Mouse (Mus musculus) MEL (cell line): ENCODE results near the gene Ranbp1. TPM values are rescaled to one million over a fixed set of nuclear protein-coding genes. Genes with fewer than 3 reads are reported as not detected.

ENCODE experiments used
- DNase-seq: peaks from one replicate; pipeline ENCODE4 v3.0.0; 2011; ENCODE audit warnings: low read depth, low spot score
- H3K27ac ChIP-seq: 2 replicates; pipeline ENCODE4 v1.5.1; 2012; ENCODE audit warnings: low read depth, mild to moderate bottlenecking, control low read depth, low read length, moderate library complexity; ENCODE audit not compliant: control insufficient read depth
- H3K27me3 ChIP-seq, 2 experiments: fragments of 150-350 bp in 1 of 2; sonication (generic) in 1 of 2; 2 replicates each; pipeline ENCODE4 v1.6.1; 2012; ENCODE audit warnings: low read length in 2 of 2, mild to moderate bottlenecking in 2 of 2, improper control_type of control experiment in 1 of 2, moderate library complexity in 1 of 2; ENCODE audit not compliant: insufficient read depth in 2 of 2, control insufficient read depth in 1 of 2
- H3K36me3 ChIP-seq, 2 experiments: 2 replicates each; pipeline ENCODE4 v1.6.1; 2012 to 2014; ENCODE audit warnings: low read length in 2 of 2, improper control_type of control experiment in 1 of 2, inconsistent platforms in 1 of 2, mild to moderate bottlenecking in 1 of 2; ENCODE audit not compliant: insufficient read depth in 2 of 2, control insufficient read depth in 1 of 2
- H3K4me1 ChIP-seq, 2 experiments: fragments of 150-350 bp in 1 of 2; sonication (generic) in 1 of 2; 2 replicates each; pipeline ENCODE4 v1.6.1; 2012; ENCODE audit warnings: low read length in 2 of 2, improper control_type of control experiment in 1 of 2, mild to moderate bottlenecking in 1 of 2; ENCODE audit not compliant: insufficient read depth in 2 of 2, control insufficient read depth in 1 of 2
- H3K4me3 ChIP-seq, 2 experiments: fragments of 150-350 bp in 1 of 2; sonication (generic) in 1 of 2; 2 replicates each; pipeline ENCODE4 v1.5.1; 2012; ENCODE audit warnings: low read depth in 2 of 2, low read length in 2 of 2, mild to moderate bottlenecking in 2 of 2, moderate library complexity in 2 of 2, control low read depth in 1 of 2, improper control_type of control experiment in 1 of 2; ENCODE audit not compliant: control insufficient read depth in 1 of 2, insufficient read depth in 1 of 2
- H3K79me2 ChIP-seq: 2 replicates; pipeline ENCODE4 v1.6.1; 2012; ENCODE audit warnings: mild to moderate bottlenecking, low read length, moderate library complexity; ENCODE audit not compliant: control insufficient read depth, poor library complexity, insufficient read depth
- H3K9ac ChIP-seq: 2 replicates; pipeline ENCODE4 v1.6.1; 2012; ENCODE audit warnings: low read depth, mild to moderate bottlenecking, control low read depth, low read length, moderate library complexity; ENCODE audit not compliant: control insufficient read depth, poor library complexity, severe bottlenecking
- H3K9me3 ChIP-seq: fragments of 150-350 bp; sonication (generic); replicated peaks from 2 replicates; pipeline ENCODE4 v1.6.1; 2012; ENCODE audit warnings: mild to moderate bottlenecking, low read length, improper control_type of control experiment, moderate library complexity; ENCODE audit not compliant: insufficient read depth
- CTCF ChIP-seq, 3 experiments: IDR thresholded peaks in 2 of 3; conservative IDR thresholded peaks in 1 of 3; 2 replicates each; pipeline ENCODE4 v1.5.1; 2011 to 2012; ENCODE audit warnings: low read length in 3 of 3, low read depth in 2 of 3, mild to moderate bottlenecking in 2 of 3, improper control_type of control experiment in 1 of 3, inconsistent platforms in 1 of 3, mixed read lengths in 1 of 3, moderate library complexity in 1 of 3; ENCODE audit not compliant: control insufficient read depth in 1 of 3, insufficient read depth in 1 of 3, poor library complexity in 1 of 3, severe bottlenecking in 1 of 3
- E2F4 ChIP-seq: IDR thresholded peaks from 2 replicates; pipeline ENCODE4 v1.6.1; 2011; ENCODE audit warnings: low read depth, low read length, improper control_type of control experiment, borderline replicate concordance
- ELF1 ChIP-seq: IDR thresholded peaks from 2 replicates; pipeline ENCODE4 v1.6.1; 2014; ENCODE audit warnings: low read depth, mild to moderate bottlenecking, inconsistent platforms, low read length, improper control_type of control experiment, moderate library complexity
- EP300 ChIP-seq, 2 experiments: IDR thresholded peaks; 2 replicates each; pipeline ENCODE4 v1.6.1; 2011; ENCODE audit warnings: improper control_type of control experiment in 2 of 2, low read length in 2 of 2, low read depth in 1 of 2, mild to moderate bottlenecking in 1 of 2
- MAX ChIP-seq: IDR thresholded peaks from 2 replicates; pipeline ENCODE4 v1.6.1; 2011; ENCODE audit warnings: low read length, improper control_type of control experiment
- MEF2A ChIP-seq: IDR thresholded peaks from 2 replicates; pipeline ENCODE4 v1.6.1; 2014; ENCODE audit warnings: low read depth, mild to moderate bottlenecking, inconsistent platforms, low read length, improper control_type of control experiment; ENCODE audit not compliant: poor library complexity, insufficient replicate concordance, severe bottlenecking; ENCODE audit errors: extremely low read depth
- MXI1 ChIP-seq: IDR thresholded peaks from 2 replicates; pipeline ENCODE4 v1.6.1; 2011; ENCODE audit warnings: mild to moderate bottlenecking, low read depth, low read length, improper control_type of control experiment
- MYB ChIP-seq: IDR thresholded peaks from 2 replicates; pipeline ENCODE4 v1.6.1; 2011; ENCODE audit warnings: mild to moderate bottlenecking, low read depth, low read length, improper control_type of control experiment
- MYC ChIP-seq: IDR thresholded peaks from 2 replicates; pipeline ENCODE4 v1.6.1; 2011; ENCODE audit warnings: low read depth, mild to moderate bottlenecking, low read length, improper control_type of control experiment, moderate library complexity
- NELFE ChIP-seq: IDR thresholded peaks from 2 replicates; pipeline ENCODE4 v1.6.1; 2011; ENCODE audit warnings: low read depth, low read length, improper control_type of control experiment
- POLR2A ChIP-seq, 2 experiments: IDR thresholded peaks; 2 replicates each; pipeline ENCODE4 v1.6.1; 2011 to 2012; ENCODE audit warnings: low read length in 2 of 2, mild to moderate bottlenecking in 2 of 2, control low read depth in 1 of 2, improper control_type of control experiment in 1 of 2, low read depth in 1 of 2, moderate library complexity in 1 of 2; ENCODE audit not compliant: control insufficient read depth in 1 of 2, insufficient read depth in 1 of 2, poor library complexity in 1 of 2
- SMC3 ChIP-seq: IDR thresholded peaks from 2 replicates; pipeline ENCODE4 v1.6.1; 2011; ENCODE audit warnings: low read depth, low read length, improper control_type of control experiment
- TAL1 ChIP-seq: IDR thresholded peaks from 2 replicates; pipeline ENCODE4 v1.6.1; 2012; ENCODE audit warnings: mild to moderate bottlenecking, inconsistent platforms, low read length, moderate library complexity, mixed read lengths
- UBTF ChIP-seq: IDR thresholded peaks from 2 replicates; pipeline ENCODE4 v1.6.1; 2012; ENCODE audit warnings: low read depth, mild to moderate bottlenecking, inconsistent platforms, low read length, improper control_type of control experiment, moderate library complexity, borderline replicate concordance; ENCODE audit not compliant: insufficient read depth
- USF1 ChIP-seq: IDR thresholded peaks from 2 replicates; pipeline ENCODE4 v1.6.1; 2014; ENCODE audit warnings: low read depth, mild to moderate bottlenecking, inconsistent platforms, low read length, improper control_type of control experiment, moderate library complexity
- ZC3H11A ChIP-seq: IDR thresholded peaks from 2 replicates; pipeline ENCODE4 v1.6.1; 2012; ENCODE audit warnings: low read depth, mild to moderate bottlenecking, inconsistent platforms, low read length, improper control_type of control experiment
- ZKSCAN1 ChIP-seq: IDR thresholded peaks from 2 replicates; pipeline ENCODE4 v1.6.1; 2012; ENCODE audit warnings: low read depth, mild to moderate bottlenecking, inconsistent platforms, low read length, improper control_type of control experiment, moderate library complexity
- polyA plus RNA-seq, 2 experiments: library from polyadenylated mRNA; stranded (reverse) in 1 of 2; unstranded in 1 of 2; fragments of >175 nt in 1 of 2; fragments of >200 nt in 1 of 2; gene quantifications; 2 replicates each; pipeline versions ENCODE4 v1.2.1 to v1.2.4; 2012; ENCODE audit warnings: low replicate concordance in 2 of 2, low read depth in 1 of 2; ENCODE audit not compliant: insufficient read length in 2 of 2, insufficient read depth in 1 of 2, missing spikeins in 1 of 2
- total RNA-seq: library from RNA; depleted of rRNA; stranded (reverse); fragments of 300-350 nt; gene quantifications from 2 replicates; pipeline ENCODE4 v1.2.3, GENCODE M21; 2012

The Ranbp1 gene
- total and polyA plus RNA-seq, 3 experiments, result 162 to 681 (median 440) TPM

- no peak overlapping the region for H3K27ac ChIP-seq
- no peak for TF ChIP-seq MEF2A
- no peak for TF ChIP-seq NELFE
- TF ChIP-seq POLR2A (IDR thresholded peaks at IDR 0.05; ENCODE audit: control insufficient read depth in 1 of 2, insufficient read depth in 1 of 2, low read depth in 1 of 2, low read length in 2 of 2, poor library complexity in 1 of 2), result no peak
- TF ChIP-seq MYB, result no peak
- TF ChIP-seq E2F4, result no peak
- no peak for TF ChIP-seq TAL1
- TF ChIP-seq USF1, result no peak
- no peak for TF ChIP-seq ZC3H11A
- TF ChIP-seq MXI1, result no peak
- no peak for TF ChIP-seq ZKSCAN1
- H3K9me3 ChIP-seq, result no peaks in the 10 kb centered on the region
- H3K79me2 ChIP-seq, result no peaks in the 10 kb centered on the region
- no peak for DNase-seq
- no peaks in the 10 kb centered on the region for H3K4me1 ChIP-seq
- no peaks in the 10 kb centered on the region; a peak in 1 of 4 replicates for H3K27me3 ChIP-seq
- no peak overlapping the region for H3K9ac ChIP-seq
- H3K4me3 ChIP-seq, result no peak overlapping the region
- H3K36me3 ChIP-seq, result no peaks in the 10 kb centered on the region
Observed at GRCm38 (mm10) chr16:18203430-18204091, 45.0 kb downstream of the Ranbp1 start.

- no peaks in the 10 kb centered on the region for H3K4me1 ChIP-seq
- no peaks in the 10 kb centered on the region for H3K36me3 ChIP-seq
- no peaks in the 10 kb centered on the region for H3K9me3 ChIP-seq
- H3K79me2 ChIP-seq, result no peaks in the 10 kb centered on the region
- H3K9ac ChIP-seq, result no peak overlapping the region
- DNase-seq, result peak; percentile 28
- H3K4me3 ChIP-seq, result no peak overlapping the region
- no peak overlapping the region for H3K27ac ChIP-seq
- no peaks in the 10 kb centered on the region; a peak in 1 of 4 replicates for H3K27me3 ChIP-seq
- TF ChIP-seq POLR2A (IDR thresholded peaks at IDR 0.05; ENCODE audit: control insufficient read depth in 1 of 2, insufficient read depth in 1 of 2, low read depth in 1 of 2, low read length in 2 of 2, poor library complexity in 1 of 2), result no peak
Observed at GRCm38 (mm10) chr16:18202061-18202460, 46.5 kb downstream of the Ranbp1 start.

GRCm38 (mm10) chr16:18201620-18202019 lies 46.9 kb downstream of the Ranbp1 start:
- no peak for DNase-seq
- Histone ChIP-seq H3K9me3 (no peaks in the 10 kb centered on the region), H3K9ac (no peak overlapping the region), H3K79me2 (no peaks in the 10 kb centered on the region), H3K4me3 (no peak overlapping the region), H3K36me3 (no peaks in the 10 kb centered on the region), H3K27ac (no peak overlapping the region), H3K4me1 (no peaks in the 10 kb centered on the region), H3K27me3 (no peaks in the 10 kb centered on the region; a peak in 1 of 4 replicates)
- TF ChIP-seq CTCF (IDR thresholded peaks at IDR 0.05 in 2 of 3, conservative IDR thresholded peaks at IDR 0.05 in 1 of 3; ENCODE audit: control insufficient read depth in 1 of 3, insufficient read depth in 1 of 3, low read depth in 2 of 3, low read length in 3 of 3, poor library complexity in 1 of 3, severe bottlenecking in 1 of 3), result no peak
- no peak for TF ChIP-seq UBTF
- no peak for TF ChIP-seq MYC
- TF ChIP-seq MEF2A, result no peak
- no peak for TF ChIP-seq MXI1
- no peak for TF ChIP-seq SMC3
- TF ChIP-seq ELF1, result no peak
- no peak for TF ChIP-seq EP300 (IDR thresholded peaks at IDR 0.05; ENCODE audit: low read depth in 1 of 2, low read length in 2 of 2)
- no peak for TF ChIP-seq MAX
- TF ChIP-seq USF1, result no peak
